Mouse (Mus musculus): ENCODE measurements around the gene Lyrm7. TPM values are rescaled to one million over a fixed set of nuclear protein-coding genes. Genes with fewer than 3 reads are reported as not detected.
"Not testable (repeated sequence)": the region's sequence is repeated elsewhere in the genome, so short reads cannot be mapped to it uniquely, and the experiment has no call there.

The Lyrm7 gene
- polyA plus RNA-seq, 1 experiment from 2014 or later, result 8.0 TPM

DNA sequence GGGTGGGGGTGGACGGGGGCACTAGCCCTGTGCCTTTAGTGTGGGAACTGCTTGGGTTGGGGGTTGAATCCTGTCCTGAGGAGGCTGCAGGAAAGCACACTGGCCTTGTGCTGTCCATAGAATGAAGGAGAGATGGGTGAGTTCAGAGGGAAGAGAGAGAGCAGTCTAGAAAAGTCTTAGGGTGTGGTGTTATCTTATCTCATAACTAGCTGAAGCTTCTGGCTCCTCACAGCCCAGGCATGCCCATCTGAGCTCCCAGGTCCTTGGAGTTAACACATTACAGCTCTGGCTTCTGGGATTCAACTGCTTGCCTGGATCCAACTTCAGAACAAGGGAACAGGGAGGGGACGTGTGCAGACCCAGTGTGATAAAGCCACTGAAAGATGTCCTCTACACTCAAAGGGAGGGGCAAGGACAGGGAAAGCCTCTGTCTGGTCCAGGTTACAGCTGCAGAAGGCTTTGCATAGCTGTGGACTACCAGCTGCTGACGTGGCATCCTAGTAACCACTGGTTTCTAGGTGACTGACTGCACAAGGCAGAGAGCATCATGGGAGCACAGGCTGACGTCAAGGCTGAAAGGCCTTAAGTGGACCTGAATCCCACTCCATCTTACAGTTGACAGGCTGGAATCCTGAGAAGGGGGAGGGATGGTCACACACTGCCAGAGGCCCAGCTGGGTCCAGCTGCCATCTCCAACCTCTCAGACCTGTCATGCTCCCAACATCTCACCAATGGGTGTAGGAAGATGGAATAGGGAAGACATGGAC, 43.4 kb upstream of the Lyrm7 start:
- ATAC-seq (ENCODE audit: insufficient read depth) (peak; percentile 75), DNase-seq (peak; percentile 82)
- WGBS, result 18% methylated on average over 4 of the region's 4 CpGs
- H3K27ac ChIP-seq (ENCODE audit: low read depth), result peak overlapping the region; percentile 63
- peaks cover 15% of the 10 kb centered on the region; the same call in 1 of the 2 replicates for H3K36me3 ChIP-seq (ENCODE audit: insufficient read depth)
- H3K4me2 ChIP-seq, result peak overlapping the region; percentile 78
- H3K4me3 ChIP-seq (ENCODE audit: low read depth, low read length), result peak overlapping the region; percentile 49; the same call in 1 of the 2 replicates
- no peaks in the 10 kb centered on the region for H3K9me3 ChIP-seq (ENCODE audit: low read depth, low read length)
- H3K9ac ChIP-seq, result no peak overlapping the region
- no peak for TF ChIP-seq CTCF (IDR thresholded peaks at IDR 0.05; ENCODE audit: low read depth)
- peaks cover 6% of the 10 kb centered on the region; the same call in 1 of the 2 replicates for H3K4me1 ChIP-seq (ENCODE audit: insufficient read depth)
- no peaks in the 10 kb centered on the region for H3K27me3 ChIP-seq (ENCODE audit: insufficient read depth, low read length)

DNA sequence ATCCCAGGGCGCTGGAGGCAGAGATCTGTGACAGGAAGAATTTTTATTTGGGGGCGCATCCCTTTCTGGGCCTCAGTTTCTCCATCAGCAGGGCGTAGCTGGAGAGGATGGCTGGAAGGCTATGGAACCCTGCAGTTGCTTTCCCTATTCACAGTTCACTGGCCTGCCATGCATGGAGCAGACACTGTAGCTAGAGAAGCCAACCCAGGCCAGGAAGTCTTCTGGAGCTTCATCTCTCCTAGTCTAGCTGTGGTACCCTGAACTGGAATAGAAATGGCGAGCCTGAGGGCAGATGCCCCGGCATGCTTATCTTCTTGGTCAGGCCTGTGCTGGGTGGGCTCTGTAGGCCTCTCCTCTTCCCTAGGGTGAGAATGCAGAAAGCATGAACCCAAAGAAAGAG, 42.6 kb upstream of the Lyrm7 start:
- Histone ChIP-seq H3K9me3 (ENCODE audit: low read depth, low read length) (no peaks in the 10 kb centered on the region), H3K36me3 (ENCODE audit: insufficient read depth) (0 out of 2 replicates have a peak, but pooled peaks cover 10% of the 10 kb centered on the region), H3K27me3 (ENCODE audit: insufficient read depth, low read length) (no peaks in the 10 kb centered on the region), H3K9ac (peak overlapping the region; percentile 51), H3K4me2 (peak overlapping the region; percentile 78), H3K4me1 (ENCODE audit: insufficient read depth) (peaks cover 6% of the 10 kb centered on the region; the same call in 1 of the 2 replicates), H3K4me3 (ENCODE audit: low read depth, low read length) (peak overlapping the region; percentile 49), H3K27ac (ENCODE audit: low read depth) (peak overlapping the region; percentile 34; the same call in 1 of the 2 replicates)
- 62% methylated on average over 5 of the region's 5 CpGs for WGBS
- DNase-seq, result no peak
- no peak for ATAC-seq (ENCODE audit: insufficient read depth)
- TF ChIP-seq CTCF (IDR thresholded peaks at IDR 0.05; ENCODE audit: low read depth), result no peak

DNA sequence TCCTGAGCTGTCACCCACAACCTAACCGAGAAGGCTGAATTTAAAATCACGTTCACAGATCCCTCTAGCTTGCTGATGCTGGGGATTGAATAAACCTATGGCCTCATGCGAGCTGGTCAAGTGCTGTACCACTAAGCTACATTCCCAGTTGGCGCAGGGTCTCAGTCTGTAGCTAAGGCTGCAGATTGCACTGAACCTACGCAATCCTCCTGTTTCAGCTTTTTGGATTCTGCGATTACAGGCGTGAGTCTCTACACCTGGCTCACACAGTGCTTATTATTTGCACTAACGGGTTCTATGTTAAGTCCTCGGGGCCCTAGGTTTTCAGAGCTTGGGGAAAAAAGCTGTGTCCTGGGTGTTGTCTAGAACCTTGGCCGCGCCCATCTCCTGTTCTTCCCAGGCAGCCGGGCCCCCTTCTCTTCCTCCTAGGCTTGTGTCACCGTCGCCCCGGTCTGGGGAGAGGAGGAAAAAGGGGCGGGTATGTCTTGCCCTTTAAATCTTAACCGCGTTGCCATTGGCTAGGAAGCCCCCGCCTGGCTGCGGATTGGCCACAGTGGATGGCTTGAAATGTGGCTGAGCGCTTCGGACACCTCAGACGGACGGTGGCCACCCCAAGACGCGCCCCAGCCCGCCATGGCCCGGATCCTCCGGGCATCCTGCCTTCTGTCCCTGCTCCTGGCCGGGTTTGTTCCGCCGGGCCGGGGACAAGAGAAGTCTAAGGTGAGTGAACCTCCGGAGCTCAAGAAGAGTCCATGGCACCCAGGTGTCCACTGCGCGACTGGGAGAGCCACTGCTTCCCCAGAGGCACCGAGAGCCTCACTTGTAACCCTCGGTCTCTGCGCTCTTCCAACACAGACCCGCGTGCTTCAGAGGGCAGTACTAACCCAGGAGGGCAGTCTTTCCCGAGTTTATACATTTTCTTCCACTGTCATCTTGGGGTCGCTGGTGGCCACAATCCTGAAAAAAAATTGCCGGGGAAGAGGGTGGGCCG, 41.9 kb upstream of the Lyrm7 start, which contains the start of gene Gpx3:
TSS of gene Gpx3 (plus strand) at position 121 of the 991 bp plus-strand sequence.
- Histone ChIP-seq H3K9ac (peak within 1 kb of the TSS; percentile 51), H3K4me1 (ENCODE audit: insufficient read depth) (peaks cover 6% of the 10 kb centered on the region; the same call in 1 of the 2 replicates)
- ATAC-seq (ENCODE audit: insufficient read depth), result peak; percentile 91

DNA sequence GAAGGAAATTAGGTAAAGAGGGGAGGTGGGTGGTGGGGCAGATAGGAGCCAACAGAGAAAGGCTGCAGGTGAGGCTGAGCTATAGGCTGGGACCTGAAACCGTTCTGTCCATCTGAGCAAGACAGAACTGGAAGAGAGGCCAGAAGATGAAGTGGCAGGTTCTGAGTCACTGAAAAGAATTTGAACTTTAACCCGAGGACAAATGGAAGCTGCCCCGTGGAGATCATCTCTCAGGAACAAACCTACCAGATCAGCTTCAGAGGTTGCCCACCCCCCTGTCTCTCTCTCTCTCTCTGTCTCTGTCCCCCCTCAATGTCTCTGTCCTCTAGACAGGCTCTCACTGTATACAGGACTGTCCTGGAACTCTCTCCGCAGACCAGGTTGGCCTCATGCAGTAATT, 38.9 kb upstream of the Lyrm7 start:
- no peak overlapping the region for H3K4me2 ChIP-seq
- no peaks in the 10 kb centered on the region for H3K36me3 ChIP-seq (ENCODE audit: insufficient read depth)
- no peak for DNase-seq
- no peak overlapping the region for H3K4me3 ChIP-seq (ENCODE audit: low read depth, low read length)
- no peak for TF ChIP-seq CTCF (IDR thresholded peaks at IDR 0.05; ENCODE audit: low read depth)
- no peak overlapping the region for H3K27ac ChIP-seq (ENCODE audit: low read depth)
- WGBS, result 61% methylated on average over 4 of the region's 4 CpGs
- ATAC-seq (ENCODE audit: insufficient read depth), result no peak
- no peaks in the 10 kb centered on the region for H3K9me3 ChIP-seq (ENCODE audit: low read depth, low read length)
- H3K4me1 ChIP-seq (ENCODE audit: insufficient read depth), result peaks cover 6% of the 10 kb centered on the region; the same call in 1 of the 2 replicates
- no peaks in the 10 kb centered on the region for H3K27me3 ChIP-seq (ENCODE audit: insufficient read depth, low read length)
- no peak overlapping the region for H3K9ac ChIP-seq

More for the DNA sequence above, 41.9 kb upstream of the Lyrm7 start, which contains the start of gene Gpx3:
- Histone ChIP-seq H3K27me3 (ENCODE audit: insufficient read depth, low read length) (no peaks in the 10 kb centered on the region), H3K9me3 (ENCODE audit: low read depth, low read length) (no peaks in the 10 kb centered on the region), H3K4me3 (ENCODE audit: low read depth, low read length) (peak within 1 kb of the TSS; percentile 49), H3K27ac (ENCODE audit: low read depth) (peak within 1 kb of the TSS; percentile 34; the same call in 1 of the 2 replicates), H3K4me2 (peak within 1 kb of the TSS; percentile 78), H3K36me3 (ENCODE audit: insufficient read depth) (0 out of 2 replicates have a peak, but pooled peaks cover 3% of the 10 kb centered on the region)
- peak; percentile 89 for DNase-seq
- TF ChIP-seq CTCF (IDR thresholded peaks at IDR 0.05; ENCODE audit: low read depth), result no peak
- WGBS, result 11% methylated on average over 45 of the region's 45 CpGs

DNA sequence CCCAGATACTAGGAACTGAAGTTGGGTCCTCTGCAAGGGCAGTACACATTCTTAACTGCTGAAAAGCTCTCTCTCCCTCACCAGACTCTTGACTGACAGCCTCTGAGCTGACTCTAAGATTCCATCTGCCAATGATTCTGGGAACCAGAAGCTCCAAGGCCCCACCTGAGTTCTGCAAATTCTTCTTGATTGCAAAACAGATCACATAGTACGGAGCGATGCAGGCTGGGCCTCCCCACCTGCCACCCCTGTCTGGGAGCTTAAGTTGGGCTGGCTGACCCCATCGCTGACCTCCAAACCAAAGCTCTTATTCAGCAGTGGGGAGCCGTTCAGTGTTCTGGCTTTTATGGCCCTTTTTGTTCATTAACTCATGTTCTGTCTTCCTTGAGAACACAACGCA, 36.8 kb upstream of the Lyrm7 start:
- no peaks in the 10 kb centered on the region for H3K36me3 ChIP-seq (ENCODE audit: insufficient read depth)
- no peaks in the 10 kb centered on the region for H3K27me3 ChIP-seq (ENCODE audit: insufficient read depth, low read length)
- H3K4me3 ChIP-seq (ENCODE audit: low read depth, low read length), result no peak overlapping the region
- no peak for ATAC-seq (ENCODE audit: insufficient read depth)
- H3K4me1 ChIP-seq (ENCODE audit: insufficient read depth), result no peaks in the 10 kb centered on the region
- H3K9ac ChIP-seq, result no peak overlapping the region
- H3K4me2 ChIP-seq, result no peak overlapping the region
- 59% methylated on average over 5 of the region's 5 CpGs for WGBS
- H3K27ac ChIP-seq (ENCODE audit: low read depth), result no peak overlapping the region
- TF ChIP-seq CTCF (IDR thresholded peaks at IDR 0.05; ENCODE audit: low read depth), result no peak
- H3K9me3 ChIP-seq (ENCODE audit: low read depth, low read length), result no peaks in the 10 kb centered on the region
- DNase-seq, result no peak

DNA sequence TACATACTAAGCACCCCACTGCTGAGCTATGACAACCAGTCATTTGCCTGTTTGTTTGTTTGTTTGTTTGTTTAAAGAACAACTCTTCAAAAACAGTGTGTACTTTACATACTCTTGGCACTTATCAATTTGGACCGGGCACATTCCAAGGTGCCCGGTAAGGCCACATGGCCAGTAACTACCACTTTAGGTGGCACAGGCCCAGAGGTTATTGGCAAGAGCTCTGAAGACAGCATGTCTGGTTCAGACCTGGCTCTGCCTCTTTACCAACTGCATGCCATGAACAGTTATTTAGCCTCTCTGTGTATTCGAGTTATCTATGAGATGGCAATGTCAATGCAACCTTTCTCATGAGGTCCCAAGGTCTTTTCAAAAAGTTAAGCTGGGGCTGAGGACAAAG, 35.9 kb upstream of the Lyrm7 start:
- H3K27me3 ChIP-seq (ENCODE audit: insufficient read depth, low read length); H3K4me1 ChIP-seq (ENCODE audit: insufficient read depth); H3K36me3 ChIP-seq (ENCODE audit: insufficient read depth); H3K9me3 ChIP-seq (ENCODE audit: low read depth, low read length); ATAC-seq (ENCODE audit: insufficient read depth); H3K27ac ChIP-seq (ENCODE audit: low read depth); H3K9ac ChIP-seq; DNase-seq; H3K4me3 ChIP-seq (ENCODE audit: low read depth, low read length); H3K4me2 ChIP-seq: not testable (repeated sequence)
- 85% methylated on average over 3 of the region's 3 CpGs for WGBS
